Mouse (Mus musculus) MEL (cell line): ENCODE measurements at regions not wholly inside any gene's neighbourhood (a gene's known extent, or its start where the extent isn't known, plus 50 kb on each side); places are given as distances from the start of the nearest gene placed in this dataset.

Experiments
- DNase-seq: peaks from one replicate; pipeline ENCODE4 v3.0.0; 2011; ENCODE audit warnings: low read depth, low spot score
- H3K27ac ChIP-seq: 2 replicates; pipeline ENCODE4 v1.5.1; 2012; ENCODE audit warnings: low read depth, mild to moderate bottlenecking, control low read depth, low read length, moderate library complexity; ENCODE audit not compliant: control insufficient read depth
- H3K27me3 ChIP-seq, 2 experiments: fragments of 150-350 bp in 1 of 2; sonication (generic) in 1 of 2; 2 replicates each; pipeline ENCODE4 v1.6.1; 2012; ENCODE audit warnings: low read length in 2 of 2, mild to moderate bottlenecking in 2 of 2, improper control_type of control experiment in 1 of 2, moderate library complexity in 1 of 2; ENCODE audit not compliant: insufficient read depth in 2 of 2, control insufficient read depth in 1 of 2
- H3K36me3 ChIP-seq, 2 experiments: 2 replicates each; pipeline ENCODE4 v1.6.1; 2012 to 2014; ENCODE audit warnings: low read length in 2 of 2, improper control_type of control experiment in 1 of 2, inconsistent platforms in 1 of 2, mild to moderate bottlenecking in 1 of 2; ENCODE audit not compliant: insufficient read depth in 2 of 2, control insufficient read depth in 1 of 2
- H3K4me1 ChIP-seq, 2 experiments: fragments of 150-350 bp in 1 of 2; sonication (generic) in 1 of 2; 2 replicates each; pipeline ENCODE4 v1.6.1; 2012; ENCODE audit warnings: low read length in 2 of 2, improper control_type of control experiment in 1 of 2, mild to moderate bottlenecking in 1 of 2; ENCODE audit not compliant: insufficient read depth in 2 of 2, control insufficient read depth in 1 of 2
- H3K4me3 ChIP-seq, 2 experiments: fragments of 150-350 bp in 1 of 2; sonication (generic) in 1 of 2; 2 replicates each; pipeline ENCODE4 v1.5.1; 2012; ENCODE audit warnings: low read depth in 2 of 2, low read length in 2 of 2, mild to moderate bottlenecking in 2 of 2, moderate library complexity in 2 of 2, control low read depth in 1 of 2, improper control_type of control experiment in 1 of 2; ENCODE audit not compliant: control insufficient read depth in 1 of 2, insufficient read depth in 1 of 2
- H3K79me2 ChIP-seq: 2 replicates; pipeline ENCODE4 v1.6.1; 2012; ENCODE audit warnings: mild to moderate bottlenecking, low read length, moderate library complexity; ENCODE audit not compliant: control insufficient read depth, poor library complexity, insufficient read depth
- H3K9ac ChIP-seq: 2 replicates; pipeline ENCODE4 v1.6.1; 2012; ENCODE audit warnings: low read depth, mild to moderate bottlenecking, control low read depth, low read length, moderate library complexity; ENCODE audit not compliant: control insufficient read depth, poor library complexity, severe bottlenecking
- H3K9me3 ChIP-seq: fragments of 150-350 bp; sonication (generic); replicated peaks from 2 replicates; pipeline ENCODE4 v1.6.1; 2012; ENCODE audit warnings: mild to moderate bottlenecking, low read length, improper control_type of control experiment, moderate library complexity; ENCODE audit not compliant: insufficient read depth
- CHD1 ChIP-seq: IDR thresholded peaks from 2 replicates; pipeline ENCODE4 v1.6.1; 2012; ENCODE audit warnings: low read depth, mild to moderate bottlenecking, inconsistent platforms, low read length, improper control_type of control experiment
- CHD2 ChIP-seq: IDR thresholded peaks from 2 replicates; pipeline ENCODE4 v1.6.1; 2011; ENCODE audit warnings: low read length, improper control_type of control experiment
- E2F4 ChIP-seq: IDR thresholded peaks from 2 replicates; pipeline ENCODE4 v1.6.1; 2011; ENCODE audit warnings: low read depth, low read length, improper control_type of control experiment, borderline replicate concordance
- ELF1 ChIP-seq: IDR thresholded peaks from 2 replicates; pipeline ENCODE4 v1.6.1; 2014; ENCODE audit warnings: low read depth, mild to moderate bottlenecking, inconsistent platforms, low read length, improper control_type of control experiment, moderate library complexity
- EP300 ChIP-seq, 2 experiments: IDR thresholded peaks; 2 replicates each; pipeline ENCODE4 v1.6.1; 2011; ENCODE audit warnings: improper control_type of control experiment in 2 of 2, low read length in 2 of 2, low read depth in 1 of 2, mild to moderate bottlenecking in 1 of 2
- HCFC1 ChIP-seq: IDR thresholded peaks from 2 replicates; pipeline ENCODE4 v1.6.1; 2012; ENCODE audit warnings: low read depth, mild to moderate bottlenecking, inconsistent platforms, low read length, improper control_type of control experiment, moderate library complexity
- JUND ChIP-seq: IDR thresholded peaks from 2 replicates; pipeline ENCODE4 v1.6.1; 2011; ENCODE audit warnings: low read depth, mild to moderate bottlenecking, improper control_type of control experiment, low read length
- KAT2A ChIP-seq: conservative IDR thresholded peaks from 2 replicates; pipeline ENCODE4 v1.6.1; 2012; ENCODE audit warnings: low read depth, low read length, improper control_type of control experiment, inconsistent platforms
- MAFK ChIP-seq: IDR thresholded peaks from 2 replicates; pipeline ENCODE4 v1.6.1; 2011; ENCODE audit warnings: low read depth, mild to moderate bottlenecking, low read length, improper control_type of control experiment, borderline replicate concordance
- MAX ChIP-seq: IDR thresholded peaks from 2 replicates; pipeline ENCODE4 v1.6.1; 2011; ENCODE audit warnings: low read length, improper control_type of control experiment
- MAZ ChIP-seq: IDR thresholded peaks from 2 replicates; pipeline ENCODE4 v1.6.1; 2012; ENCODE audit warnings: low read depth, mild to moderate bottlenecking, inconsistent platforms, low read length, improper control_type of control experiment
- MYC ChIP-seq: IDR thresholded peaks from 2 replicates; pipeline ENCODE4 v1.6.1; 2011; ENCODE audit warnings: low read depth, mild to moderate bottlenecking, low read length, improper control_type of control experiment, moderate library complexity
- NELFE ChIP-seq: IDR thresholded peaks from 2 replicates; pipeline ENCODE4 v1.6.1; 2011; ENCODE audit warnings: low read depth, low read length, improper control_type of control experiment
- NRF1 ChIP-seq: IDR thresholded peaks from 2 replicates; pipeline ENCODE4 v1.6.1; 2014; ENCODE audit warnings: low read depth, mild to moderate bottlenecking, inconsistent platforms, low read length, improper control_type of control experiment, moderate library complexity; ENCODE audit not compliant: poor library complexity, insufficient read depth, severe bottlenecking
- POLR2AphosphoS5 ChIP-seq: IDR thresholded peaks from 2 replicates; pipeline ENCODE4 v1.6.1; 2012; ENCODE audit warnings: low read depth, borderline replicate concordance, mild to moderate bottlenecking, inconsistent platforms, low read length, moderate library complexity, mixed read lengths
- RCOR1 ChIP-seq: IDR thresholded peaks from 2 replicates; pipeline ENCODE4 v1.6.1; 2012; ENCODE audit warnings: low read depth, mild to moderate bottlenecking, inconsistent platforms, low read length, improper control_type of control experiment
- TBP ChIP-seq: IDR thresholded peaks from 2 replicates; pipeline ENCODE4 v1.8.0; 2011; ENCODE audit warnings: low read depth, low read length, improper control_type of control experiment
- TCF12 ChIP-seq: IDR thresholded peaks from 2 replicates; pipeline ENCODE4 v1.6.1; 2014; ENCODE audit warnings: low read depth, mild to moderate bottlenecking, inconsistent platforms, low read length, improper control_type of control experiment, moderate library complexity
- USF1 ChIP-seq: IDR thresholded peaks from 2 replicates; pipeline ENCODE4 v1.6.1; 2014; ENCODE audit warnings: low read depth, mild to moderate bottlenecking, inconsistent platforms, low read length, improper control_type of control experiment, moderate library complexity
- ZC3H11A ChIP-seq: IDR thresholded peaks from 2 replicates; pipeline ENCODE4 v1.6.1; 2012; ENCODE audit warnings: low read depth, mild to moderate bottlenecking, inconsistent platforms, low read length, improper control_type of control experiment
- ZKSCAN1 ChIP-seq: IDR thresholded peaks from 2 replicates; pipeline ENCODE4 v1.6.1; 2012; ENCODE audit warnings: low read depth, mild to moderate bottlenecking, inconsistent platforms, low read length, improper control_type of control experiment, moderate library complexity
- ZMIZ1 ChIP-seq: IDR thresholded peaks from 2 replicates; pipeline ENCODE4 v1.6.1; 2012; ENCODE audit warnings: low read depth, mild to moderate bottlenecking, inconsistent platforms, low read length, improper control_type of control experiment, moderate library complexity

GRCm38 (mm10) chr4:8988345-8988733 lies 749.5 kb upstream of the Car8 start:
- H3K27ac ChIP-seq: no peak overlapping the region
- no peak overlapping the region for H3K9ac ChIP-seq
- no peaks in the 10 kb centered on the region for H3K27me3 ChIP-seq
- H3K79me2 ChIP-seq: no peaks in the 10 kb centered on the region
- no peak for DNase-seq
- H3K9me3 ChIP-seq: no peaks in the 10 kb centered on the region
- H3K4me3 ChIP-seq: no peak overlapping the region
- H3K4me1 ChIP-seq: no peaks in the 10 kb centered on the region
- no peaks in the 10 kb centered on the region for H3K36me3 ChIP-seq
- no peak for TF ChIP-seq TCF12
- no peak for TF ChIP-seq ZMIZ1
- no peak for TF ChIP-seq RCOR1
- no peak for TF ChIP-seq ZC3H11A
- no peak for TF ChIP-seq NRF1
- no peak for TF ChIP-seq JUND
- no peak for TF ChIP-seq MAX
- no peak for TF ChIP-seq ZKSCAN1

DNA sequence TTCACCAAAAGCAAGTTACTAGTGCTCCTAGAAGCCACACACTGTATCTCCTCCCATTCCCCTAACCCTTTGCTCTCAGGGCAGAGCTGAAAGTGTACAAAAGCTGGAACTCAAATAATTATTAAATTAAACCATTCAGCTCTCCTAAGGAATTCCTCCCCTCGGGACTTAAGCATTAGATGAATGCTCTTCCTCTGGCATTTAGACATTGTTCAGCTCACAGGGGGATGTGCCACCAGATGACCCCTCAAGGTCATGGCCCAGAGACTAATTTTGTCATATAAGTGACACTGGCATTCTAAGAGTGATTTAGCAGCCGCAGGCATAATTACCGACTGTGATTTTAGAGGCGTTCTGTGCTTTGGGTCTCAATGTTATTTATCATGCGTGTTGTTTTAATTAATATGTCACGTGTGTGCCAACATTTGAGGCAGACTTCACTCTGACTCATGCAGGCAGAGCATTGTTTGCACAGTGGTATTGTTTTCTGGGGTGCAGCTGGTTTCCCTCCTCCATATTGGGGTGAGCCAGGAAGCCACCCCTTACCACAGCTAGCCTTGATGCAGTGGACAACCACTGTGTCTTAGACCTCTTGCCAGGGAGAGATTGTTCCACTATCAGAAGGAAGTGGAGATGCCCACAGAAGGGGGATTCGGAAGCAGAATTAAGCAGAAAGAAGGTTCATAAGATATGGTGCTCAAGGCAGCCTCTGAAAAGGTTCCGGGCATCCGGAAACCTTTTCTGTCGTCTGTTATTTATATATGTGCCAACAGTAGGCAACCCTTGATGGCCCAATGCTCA lies 748.9 kb upstream of the Car8 start:
- TF ChIP-seq JUND (no peak), E2F4 (no peak), POLR2AphosphoS5 (no peak), USF1 (no peak), ELF1 (no peak), ZMIZ1 (no peak), EP300 (IDR thresholded peaks at IDR 0.05; ENCODE audit: low read depth in 1 of 2, low read length in 2 of 2) (no peak), KAT2A (no peak), CHD1 (no peak), CHD2 (no peak), NELFE (no peak), MAX (no peak), TBP (no peak), HCFC1 (no peak), MAZ (no peak), MYC (no peak), MAFK (no peak)
- DNase-seq: no peak
- no peak overlapping the region for H3K4me3 ChIP-seq

More for the DNA sequence above, 748.9 kb upstream of the Car8 start:
- no peak overlapping the region for H3K9ac ChIP-seq
- no peaks in the 10 kb centered on the region for H3K9me3 ChIP-seq
- H3K4me1 ChIP-seq: no peaks in the 10 kb centered on the region
- H3K27me3 ChIP-seq: no peaks in the 10 kb centered on the region
- no peaks in the 10 kb centered on the region for H3K79me2 ChIP-seq
- H3K27ac ChIP-seq: no peak overlapping the region
- no peaks in the 10 kb centered on the region for H3K36me3 ChIP-seq
